Mouse (Mus musculus) frontal cortex, postnatal 36 days (tissue): ENCODE measurements around the gene Armc6.

Experiments
- DNase-seq, 2 experiments: peaks; one replicate each; pipeline ENCODE4 v3.0.0; 2022; ENCODE audit warnings: low spot score in 2 of 2

Gene Armc6

GRCm38 (mm10) chr8:70234080-70234780 lies at the start of gene Armc6, which contains the start of gene Sugp2:
Gene Armc6 (minus strand): TSS chr8:70234466.
Gene Sugp2 (plus strand): TSS chr8:70234226.
- DNase-seq, result peak; percentile 95 to 97

- DNase-seq, result no peak
Observed at GRCm38 (mm10) chr8:70283136-70284077, 49.1 kb upstream of the Armc6 start.

- DNase-seq, result peak; percentile 65
Observed at GRCm38 (mm10) chr8:70282603-70283135, 48.4 kb upstream of the Armc6 start, which contains the start of gene Homer3. Gene Homer3 (plus strand): TSS chr8:70282827.

- DNase-seq, result no peak
Observed at GRCm38 (mm10) chr8:70281001-70281400, 46.7 kb upstream of the Armc6 start.

- no peak for DNase-seq
Observed at GRCm38 (mm10) chr8:70279266-70279665, 45.0 kb upstream of the Armc6 start.

GRCm38 (mm10) chr8:70278175-70278574 lies 43.9 kb upstream of the Armc6 start:
- peak; percentile 38 to 51 for DNase-seq

- DNase-seq, result no peak
Observed at GRCm38 (mm10) chr8:70276476-70276875, 42.2 kb upstream of the Armc6 start.

- no peak for DNase-seq
Observed at GRCm38 (mm10) chr8:70274350-70274749, 40.1 kb upstream of the Armc6 start.

- DNase-seq, result no peak
Observed at GRCm38 (mm10) chr8:70272949-70273348, 38.7 kb upstream of the Armc6 start.

- DNase-seq, result peak; percentile 42 to 53
Observed at GRCm38 (mm10) chr8:70268799-70269565, 34.7 kb upstream of the Armc6 start.

- no peak for DNase-seq
Observed at GRCm38 (mm10) chr8:70268311-70268710, 34.0 kb upstream of the Armc6 start.

- no peak for DNase-seq
Observed at GRCm38 (mm10) chr8:70267674-70268073, 33.4 kb upstream of the Armc6 start.

- DNase-seq, result no peak
Observed at GRCm38 (mm10) chr8:70259043-70259442, 24.8 kb upstream of the Armc6 start.

GRCm38 (mm10) chr8:70258600-70258999 lies 24.3 kb upstream of the Armc6 start:
- DNase-seq, result no peak

GRCm38 (mm10) chr8:70257456-70257855 lies 23.2 kb upstream of the Armc6 start:
- no peak for DNase-seq

GRCm38 (mm10) chr8:70254628-70255027 lies 20.4 kb upstream of the Armc6 start:
- no peak for DNase-seq

- DNase-seq, result no peak
Observed at GRCm38 (mm10) chr8:70247841-70248240, 13.6 kb upstream of the Armc6 start.

- no peak for DNase-seq
Observed at GRCm38 (mm10) chr8:70246622-70247021, 12.4 kb upstream of the Armc6 start.

- DNase-seq, result no peak
Observed at GRCm38 (mm10) chr8:70240642-70241041, 6.4 kb upstream of the Armc6 start.

- no peak for DNase-seq
Observed at GRCm38 (mm10) chr8:70237842-70238241, 3.6 kb upstream of the Armc6 start.

GRCm38 (mm10) chr8:70234781-70235128 lies 489 bp upstream of the Armc6 start:
- DNase-seq, result no peak

- DNase-seq, result no peak
Observed at GRCm38 (mm10) chr8:70233606-70234005, 660 bp downstream of the Armc6 start.
